Mouse (Mus musculus): ENCODE measurements around the gene Vwa8.

DNA sequence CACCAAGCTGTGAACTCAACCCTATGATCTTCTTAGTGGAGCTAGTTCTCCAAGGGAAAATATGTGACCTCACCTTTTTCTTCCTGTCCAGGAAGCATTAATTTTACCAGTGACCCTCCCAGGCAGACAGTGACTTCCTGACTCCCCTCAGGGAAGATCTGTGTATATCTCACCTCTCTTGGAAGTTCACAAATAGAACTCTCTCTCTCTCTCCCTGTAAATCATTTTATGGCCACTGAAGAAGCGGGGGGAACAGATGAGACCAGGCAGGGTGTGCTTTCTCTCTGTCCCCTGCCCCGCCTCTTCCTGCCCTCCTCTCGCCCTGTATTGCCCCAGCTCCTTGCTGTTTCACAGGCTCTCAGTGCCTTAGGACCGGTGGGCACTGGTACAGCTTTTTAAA is 315.5 kb downstream of the Vwa8 start:
- TF ChIP-seq CTCF (IDR thresholded peaks at IDR 0.05; ENCODE audit: extremely low read depth, insufficient read length, insufficient replicate concordance, low read depth, low read length) (no peak), POLR2A (IDR thresholded peaks at IDR 0.05; ENCODE audit: low read depth, low read length) (no peak)

All from small intestine, adult 2 months (tissue).